Mouse (Mus musculus) liver, embryonic 14.5 days (tissue): ENCODE measurements around the gene Serpine2.

ENCODE experiments used
- CTCF ChIP-seq: IDR thresholded peaks from 2 replicates; pipeline ENCODE4 v1.5.1; 2016; ENCODE audit warnings: antibody characterized with exemption, low read depth, control low read depth
- EP300 ChIP-seq: IDR thresholded peaks from 2 replicates; pipeline ENCODE4 v1.6.1; 2016; ENCODE audit warnings: antibody characterized with exemption, low read depth

GRCm38 (mm10) chr1:79882648-79883047, 21.7 kb upstream of the Serpine2 start:
- TF ChIP-seq CTCF: no peak
- no peak for TF ChIP-seq EP300
